Mouse (Mus musculus): ENCODE measurements around the gene Fbln1. TPM values are rescaled to one million over a fixed set of nuclear protein-coding genes. Genes with fewer than 3 reads are reported as not detected.

Gene Fbln1
- polyA plus RNA-seq, 1 experiment from 2014 or later = 145 TPM

- H3K4me1 ChIP-seq (ENCODE audit: control insufficient read depth, insufficient read depth, low read length) = peaks cover 2% of the 10 kb centered on the region; the same call in 1 of the 2 replicates
- no peaks in the 10 kb centered on the region for H3K27me3 ChIP-seq (ENCODE audit: control insufficient read depth, insufficient read depth, low read length)
- H3K9ac ChIP-seq (ENCODE audit: low read depth, low read length) = peak within 1 kb of the TSS; percentile 90
- 18% methylated on average over 9 of the region's 19 CpGs for WGBS (ENCODE audit: insufficient replicate concordance)
- H3K9me3 ChIP-seq (replicated peaks; ENCODE audit: control insufficient read depth, low read length) = no peaks in the 10 kb centered on the region
- no peaks in the 10 kb centered on the region for H3K36me3 ChIP-seq (ENCODE audit: control insufficient read depth, insufficient read depth, low read length)
- peak within 1 kb of the TSS; percentile 90 for H3K4me3 ChIP-seq (ENCODE audit: low read depth, low read length)
- peak; percentile 19; the same call in 1 of the 2 replicates for ATAC-seq (replicated peaks; ENCODE audit: insufficient number of reproducible peaks, low FRiP score, low TSS enrichment)
- peak within 1 kb of the TSS; percentile 88 for H3K27ac ChIP-seq (ENCODE audit: low read depth, low read length)
- H3K4me2 ChIP-seq = peak within 1 kb of the TSS; percentile 79
Measured at GRCm38 (mm10) chr15:85335671-85336300, 130.0 kb downstream of the Fbln1 start, which contains the start of gene Atxn10. Atxn10 (plus strand) TSS chr15:85336245.

Other genes with a start within 250 kb of the Fbln1 start
- 4.6 and 8.1 TPM in 2 replicates for gene 5031439G07Rik, start 217.4 kb upstream of the Fbln1 start, polyA plus RNA-seq (2014; fragmentation: Nextera tagmentation; extraction: Ambion mirVana)
- not detected in 2 replicates for gene Upk3a, start 188.8 kb upstream of the Fbln1 start, polyA plus RNA-seq (2014; fragmentation: Nextera tagmentation; extraction: Ambion mirVana)
- gene Fam118a, start 177.0 kb upstream of the Fbln1 start, polyA plus RNA-seq (2014; fragmentation: Nextera tagmentation; extraction: Ambion mirVana) = 16.2 and 20.1 TPM in 2 replicates
- gene Smc1b, start 74.0 kb upstream of the Fbln1 start, polyA plus RNA-seq (2014; fragmentation: Nextera tagmentation; extraction: Ambion mirVana) = 0.11 TPM in 2 replicates
- 0.14 and 0.21 TPM in 2 replicates for gene Ribc2, start 73.9 kb upstream of the Fbln1 start, polyA plus RNA-seq (2014; fragmentation: Nextera tagmentation; extraction: Ambion mirVana)
- 257 and 282 TPM in 2 replicates for gene Atxn10, start 130.3 kb downstream of the Fbln1 start, polyA plus RNA-seq (2014; fragmentation: Nextera tagmentation; extraction: Ambion mirVana)

Measured in heart, embryonic 11.5 days (tissue).